Mouse (Mus musculus): Measurements from ENCODE around the gene Lhfpl5. TPM values are rescaled to one million over a fixed set of nuclear protein-coding genes. Genes with fewer than 3 reads are reported as not detected.

Gene Lhfpl5
- polyA plus RNA-seq, 1 experiment, result 0.24 TPM

DNA sequence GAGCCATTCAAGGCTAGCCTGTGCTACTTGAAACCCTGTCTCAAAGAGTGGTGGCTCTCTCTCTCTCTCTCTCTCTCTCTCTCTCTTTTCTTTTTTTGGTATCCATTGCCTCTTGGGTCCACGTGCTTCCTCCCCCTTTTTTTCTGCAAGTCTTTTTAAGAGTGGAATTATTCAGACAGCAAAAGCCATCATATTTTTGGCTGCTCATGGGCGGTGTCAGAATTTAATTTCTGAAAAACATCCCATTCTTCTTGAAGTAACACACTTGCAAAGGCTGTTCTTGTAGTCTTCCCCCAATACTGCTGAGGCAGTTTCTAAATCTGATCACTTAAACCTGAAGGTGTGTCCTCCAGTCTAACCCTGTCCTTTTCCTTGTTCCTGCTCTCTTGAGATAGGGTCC lies 51.5 kb downstream of the Lhfpl5 start:
- Histone ChIP-seq H3K36me3 (ENCODE audit: control insufficient read depth, insufficient read depth, low read length) (no peaks in the 10 kb centered on the region), H3K27me3 (ENCODE audit: control insufficient read depth, insufficient read depth, low read length) (no peaks in the 10 kb centered on the region), H3K4me1 (replicated peaks; ENCODE audit: control insufficient read depth, insufficient read depth, low read length) (peaks cover 10% of the 10 kb centered on the region), H3K27ac (ENCODE audit: control insufficient read depth, insufficient read depth, low read length) (no peak overlapping the region), H3K4me3 (ENCODE audit: control insufficient read depth, insufficient read depth, low read length) (no peak overlapping the region)
- 89% methylated on average over 2 of the region's 2 CpGs for WGBS
- no peak for DNase-seq
- no peak for TF ChIP-seq POLR2A (IDR thresholded peaks at IDR 0.05; ENCODE audit: control insufficient read depth, extremely low read depth, insufficient read depth, low read length, poor library complexity)
- no peak for TF ChIP-seq CTCF (IDR thresholded peaks at IDR 0.05; ENCODE audit: borderline replicate concordance, control insufficient read depth, extremely low read depth, insufficient read depth, low read length, poor library complexity)

DNA sequence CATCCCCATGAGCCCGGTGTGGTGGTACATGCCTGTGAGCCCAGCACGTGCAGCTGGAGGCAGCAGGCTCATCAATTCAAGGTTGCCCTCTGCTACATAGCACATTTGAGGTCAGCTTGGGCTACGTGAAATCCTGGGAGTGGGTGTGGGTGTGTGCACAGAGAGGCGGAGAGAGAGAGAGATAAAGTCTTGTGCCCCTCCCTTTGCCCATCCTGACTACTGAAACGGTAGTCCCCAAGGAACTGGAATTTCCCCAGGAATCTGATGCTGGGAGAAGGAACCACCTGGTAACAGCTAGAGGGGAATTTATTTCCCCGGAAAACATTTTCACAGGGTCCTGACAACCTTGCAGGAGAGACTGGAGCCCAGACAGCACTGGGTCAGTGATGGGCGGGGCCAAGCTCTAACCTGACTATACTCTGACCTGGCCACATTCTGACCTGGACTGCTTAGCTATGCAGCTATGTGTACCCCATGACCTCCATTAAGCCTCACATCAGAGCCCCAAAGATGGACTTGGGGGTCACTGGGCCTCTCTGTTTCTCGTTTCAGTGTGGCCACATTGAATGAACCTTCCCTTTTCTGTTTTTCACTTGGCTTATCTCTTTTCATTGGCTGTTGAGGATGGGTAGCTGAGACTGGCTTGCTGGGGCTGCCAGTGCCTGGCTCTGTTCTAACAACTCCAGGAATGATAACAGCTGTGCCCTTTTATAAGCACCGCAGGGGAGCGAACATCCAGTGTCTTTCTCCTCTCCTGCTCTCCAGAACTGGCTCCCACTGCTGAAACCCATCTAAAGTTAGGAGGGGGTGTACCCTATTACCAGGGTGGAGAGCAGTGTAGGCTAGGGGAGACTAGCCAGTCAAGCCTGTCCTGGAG lies 53.0 kb downstream of the Lhfpl5 start:
- TF ChIP-seq POLR2A (IDR thresholded peaks at IDR 0.05; ENCODE audit: control insufficient read depth, extremely low read depth, insufficient read depth, low read length, poor library complexity), result no peak
- no peak for TF ChIP-seq CTCF (IDR thresholded peaks at IDR 0.05; ENCODE audit: borderline replicate concordance, control insufficient read depth, extremely low read depth, insufficient read depth, low read length, poor library complexity)
- 88% methylated on average over 10 of the region's 10 CpGs for WGBS
- no peaks in the 10 kb centered on the region; the same call in 1 of the 2 replicates for H3K27me3 ChIP-seq (ENCODE audit: control insufficient read depth, insufficient read depth, low read length)
- DNase-seq, result no peak
- H3K4me3 ChIP-seq (ENCODE audit: control insufficient read depth, insufficient read depth, low read length), result no peak overlapping the region
- H3K36me3 ChIP-seq (ENCODE audit: control insufficient read depth, insufficient read depth, low read length), result no peaks in the 10 kb centered on the region
- H3K4me1 ChIP-seq (replicated peaks; ENCODE audit: control insufficient read depth, insufficient read depth, low read length), result peaks cover 8% of the 10 kb centered on the region
- no peak overlapping the region for H3K27ac ChIP-seq (ENCODE audit: control insufficient read depth, insufficient read depth, low read length)

DNA sequence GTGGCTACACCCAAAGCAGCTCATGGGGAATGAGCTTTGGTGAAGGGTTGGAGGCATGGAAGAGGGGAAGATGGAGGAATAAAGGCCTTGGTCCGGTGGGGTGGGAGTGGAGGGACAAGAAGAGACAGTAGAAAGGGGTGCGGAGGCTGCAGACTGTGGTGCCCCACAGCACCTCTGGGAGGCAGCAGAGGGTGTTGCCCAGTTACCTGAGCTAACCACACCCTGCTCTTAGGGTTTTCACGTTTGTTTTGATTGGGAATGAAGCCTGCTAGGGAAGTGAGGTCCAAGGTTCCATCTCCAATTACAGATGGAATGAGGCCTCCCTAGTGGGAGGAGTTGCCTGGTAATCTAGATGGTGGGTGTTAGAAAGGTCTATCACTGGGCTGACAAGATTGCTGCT lies 53.7 kb downstream of the Lhfpl5 start:
- H3K36me3 ChIP-seq (ENCODE audit: control insufficient read depth, insufficient read depth, low read length), result no peaks in the 10 kb centered on the region
- no peak for DNase-seq
- WGBS, result 72% methylated on average over 3 of the region's 3 CpGs
- TF ChIP-seq POLR2A (IDR thresholded peaks at IDR 0.05; ENCODE audit: control insufficient read depth, extremely low read depth, insufficient read depth, low read length, poor library complexity) (no peak), CTCF (IDR thresholded peaks at IDR 0.05; ENCODE audit: borderline replicate concordance, control insufficient read depth, extremely low read depth, insufficient read depth, low read length, poor library complexity) (no peak)
- H3K4me1 ChIP-seq (replicated peaks; ENCODE audit: control insufficient read depth, insufficient read depth, low read length), result peaks cover 8% of the 10 kb centered on the region
- H3K4me3 ChIP-seq (ENCODE audit: control insufficient read depth, insufficient read depth, low read length), result no peak overlapping the region
- no peaks in the 10 kb centered on the region; the same call in 1 of the 2 replicates for H3K27me3 ChIP-seq (ENCODE audit: control insufficient read depth, insufficient read depth, low read length)
- H3K27ac ChIP-seq (ENCODE audit: control insufficient read depth, insufficient read depth, low read length), result no peak overlapping the region

Other genes with a start within 250 kb of the Lhfpl5 start
- gene Rpl10a, start 247.2 kb upstream of the Lhfpl5 start, polyA plus RNA-seq (2012; rRNA removed), result 3,187 and 3,626 TPM in 2 replicates
- 10.6 and 11.6 TPM in 2 replicates for gene Tead3, start 224.8 kb upstream of the Lhfpl5 start, polyA plus RNA-seq (2012; rRNA removed)
- 0.35 and 0.59 TPM in 2 replicates for gene Tulp1, start 210.4 kb upstream of the Lhfpl5 start, polyA plus RNA-seq (2012; rRNA removed)
- 157 and 179 TPM in 2 replicates for gene Fkbp5, start 58.1 kb upstream of the Lhfpl5 start, polyA plus RNA-seq (2012; rRNA removed)
- 0.33 and 0.58 TPM in 2 replicates for gene Armc12, start 44.8 kb upstream of the Lhfpl5 start, polyA plus RNA-seq (2012; rRNA removed)
- not detected in 2 replicates for gene Clpsl2, start 26.2 kb upstream of the Lhfpl5 start, polyA plus RNA-seq (2012; rRNA removed)
- 1.3 and 5.4 TPM in 2 replicates for gene Clps, start 14.9 kb upstream of the Lhfpl5 start, polyA plus RNA-seq (2012; rRNA removed)
- 61.4 and 63.9 TPM in 2 replicates for gene Srpk1, start 47.1 kb downstream of the Lhfpl5 start, polyA plus RNA-seq (2012; rRNA removed)
- gene Slc26a8, start 114.6 kb downstream of the Lhfpl5 start, polyA plus RNA-seq (2012; rRNA removed), result 0.75 and 0.93 TPM in 2 replicates
- 121 and 131 TPM in 2 replicates for gene Mapk14, start 115.7 kb downstream of the Lhfpl5 start, polyA plus RNA-seq (2012; rRNA removed)
- gene AC170998.1, start 150.4 kb downstream of the Lhfpl5 start, polyA plus RNA-seq (2012; rRNA removed), result 0.59 and 0.65 TPM in 2 replicates
- 5.9 and 8.2 TPM in 2 replicates for gene Mapk13, start 193.7 kb downstream of the Lhfpl5 start, polyA plus RNA-seq (2012; rRNA removed)
- gene Brpf3, start 225.4 kb downstream of the Lhfpl5 start, polyA plus RNA-seq (2012; rRNA removed), result 63.1 and 64.8 TPM in 2 replicates

Data from thymus, adult 2 months (tissue).